Mouse (Mus musculus) thymus, postnatal 36 days (tissue): Measurements from ENCODE around the gene Tspyl4.
"Not testable (repeated sequence)": the region's sequence is repeated elsewhere in the genome, so short reads cannot be mapped to it uniquely, and the experiment has no call there.

Experiments used
- DNase-seq, 2 experiments: peaks; one replicate each; pipeline ENCODE4 v3.0.0; 2022; ENCODE audit warnings: mixed read lengths in 2 of 2

The Tspyl4 gene

DNA sequence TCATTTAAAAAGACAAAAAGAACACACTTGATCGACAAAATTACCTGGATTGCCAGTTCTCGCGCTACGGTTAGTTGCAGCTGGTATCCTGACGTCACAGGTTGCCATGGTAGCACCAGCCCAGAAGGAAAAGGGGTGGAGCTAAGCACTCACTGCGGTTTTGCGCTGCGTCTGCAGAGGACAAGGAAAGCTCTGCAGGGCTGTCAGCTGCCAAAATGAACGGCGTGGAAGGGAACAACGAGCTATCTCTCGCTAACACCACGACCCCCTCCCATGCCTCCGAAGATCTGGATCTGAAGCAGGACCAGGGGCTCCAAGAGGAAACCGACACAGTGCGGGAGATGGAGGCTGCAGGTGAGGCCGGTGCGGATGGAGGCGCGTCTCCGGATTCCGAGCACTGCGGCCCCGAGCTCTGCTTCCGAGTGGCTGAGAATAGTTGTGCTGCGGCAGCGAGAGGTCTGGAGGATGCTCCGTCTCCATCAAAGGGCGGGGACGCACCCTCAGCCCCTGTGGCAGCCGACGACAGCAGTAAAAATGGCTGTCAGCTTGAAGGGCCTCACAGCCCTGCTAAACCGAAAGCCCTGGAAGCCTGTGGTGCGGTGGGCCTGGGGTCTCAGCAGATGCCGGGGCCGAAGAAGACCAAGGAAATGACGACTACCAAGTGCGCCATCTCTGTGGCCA is at the start of gene Tspyl4:
TSS of gene Tspyl4 (plus strand) at position 144 of the 681 bp plus-strand sequence.
- DNase-seq = peak; percentile 92 to 95

DNA sequence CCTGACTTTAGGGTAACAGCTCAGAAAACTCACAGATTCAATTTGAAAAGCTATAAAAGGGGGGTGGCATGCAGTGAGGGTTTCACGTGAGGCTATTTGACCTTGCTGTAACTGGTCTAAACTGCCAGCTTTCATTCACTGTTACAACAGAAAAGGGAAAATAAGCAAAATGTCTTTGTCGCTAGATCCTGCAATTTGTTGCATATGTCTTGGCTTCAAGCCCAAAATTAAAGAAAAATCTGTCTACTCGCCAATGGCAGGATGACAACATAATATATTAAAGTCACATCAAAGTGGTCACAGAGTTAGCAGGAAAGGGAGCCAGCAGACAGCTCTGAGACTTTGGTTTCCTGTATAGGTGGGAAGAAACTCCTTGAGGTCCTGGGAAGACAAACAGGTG is 49.5 kb upstream of the Tspyl4 start:
- DNase-seq = no peak

DNA sequence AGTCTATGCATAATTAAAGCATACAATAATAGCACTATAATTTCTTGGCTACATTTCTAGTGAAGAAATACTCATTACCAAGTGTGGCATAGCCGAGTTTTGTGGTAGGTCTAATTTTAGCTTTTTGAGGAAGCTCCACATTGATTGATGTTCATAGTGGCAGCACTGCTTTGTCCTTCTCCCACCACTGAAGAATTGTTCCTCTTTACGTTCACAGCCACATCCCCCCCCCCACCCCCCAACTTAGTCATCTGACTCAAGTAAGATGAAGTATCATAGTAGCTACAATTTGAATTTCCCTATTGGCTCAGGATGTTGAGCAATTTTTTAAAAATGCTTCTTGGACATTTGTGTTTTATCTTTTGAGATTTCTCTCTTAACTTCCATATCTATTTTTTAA is 47.6 kb upstream of the Tspyl4 start:
- DNase-seq = no peak

DNA sequence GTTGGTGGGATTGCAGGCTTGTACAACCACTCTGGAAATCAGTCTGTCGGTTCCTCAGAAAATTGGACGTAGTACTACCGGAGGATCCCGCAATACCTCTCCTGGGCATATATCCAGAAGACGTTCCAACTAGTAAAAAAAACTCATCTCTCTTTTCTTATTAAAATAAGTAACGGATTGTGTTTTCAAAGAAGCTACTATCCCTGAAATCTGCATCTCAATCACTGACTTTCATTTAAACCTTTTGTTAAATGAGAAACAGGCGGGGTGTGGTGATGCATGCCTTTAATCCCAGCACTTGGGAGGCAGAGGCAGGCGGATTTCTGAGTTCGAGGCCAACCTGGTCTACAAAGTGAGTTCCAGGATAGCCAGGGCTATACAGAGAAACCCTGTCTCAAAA is 44.4 kb upstream of the Tspyl4 start:
- DNase-seq = not testable (repeated sequence)

DNA sequence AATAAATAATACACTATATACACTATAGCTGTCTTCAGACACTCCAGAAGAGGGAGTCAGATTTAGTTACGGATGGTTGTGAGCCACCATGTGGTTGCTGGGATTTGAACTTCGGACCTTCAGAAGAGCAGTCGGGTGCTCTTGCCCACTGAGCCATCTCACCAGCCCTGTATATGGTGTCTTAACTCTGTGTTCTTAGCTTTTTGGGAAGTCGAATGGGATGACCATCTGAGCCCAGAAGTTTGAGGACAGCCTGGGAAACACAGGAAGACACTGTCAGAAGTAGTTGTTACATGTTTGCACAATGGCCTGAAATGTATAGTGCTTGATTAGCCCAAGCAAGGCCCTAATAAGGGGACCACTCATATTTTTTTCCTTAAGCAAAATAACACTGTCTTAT is 32.1 kb upstream of the Tspyl4 start:
- DNase-seq = no peak

DNA sequence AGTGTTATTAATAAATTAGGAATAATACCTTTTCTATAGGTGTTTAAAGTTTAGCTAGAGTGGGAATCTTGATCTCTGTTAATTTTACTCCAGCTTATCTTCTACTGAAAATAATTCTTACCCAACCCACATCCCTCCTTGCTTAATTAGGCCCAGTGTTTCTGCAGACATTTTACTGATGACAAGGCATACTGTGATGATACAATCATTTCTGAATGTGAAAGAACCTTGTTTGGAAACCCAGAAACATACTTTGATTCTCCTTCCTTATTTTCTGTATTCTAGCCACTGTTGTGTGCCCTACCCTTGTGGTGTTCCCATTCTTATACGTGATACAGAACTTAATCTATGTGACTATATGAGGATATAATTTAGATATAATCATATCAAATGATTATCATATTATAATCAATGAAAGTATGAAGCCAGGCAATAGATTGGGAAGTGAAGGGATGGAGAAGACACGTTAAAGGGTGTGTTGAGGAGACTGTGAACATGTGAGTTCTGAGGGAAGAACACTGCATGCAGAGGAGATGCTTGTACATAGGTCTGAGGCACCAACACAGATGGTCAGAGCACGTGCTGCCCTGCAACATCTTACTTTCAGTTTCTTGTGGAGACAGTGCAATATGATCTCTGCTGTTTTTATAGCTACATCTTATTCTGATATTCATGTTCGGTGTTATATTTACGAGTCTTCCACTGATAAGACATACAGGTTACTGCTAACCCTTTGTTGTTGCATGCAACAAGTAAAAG is 29.8 kb upstream of the Tspyl4 start:
- no peak for DNase-seq

DNA sequence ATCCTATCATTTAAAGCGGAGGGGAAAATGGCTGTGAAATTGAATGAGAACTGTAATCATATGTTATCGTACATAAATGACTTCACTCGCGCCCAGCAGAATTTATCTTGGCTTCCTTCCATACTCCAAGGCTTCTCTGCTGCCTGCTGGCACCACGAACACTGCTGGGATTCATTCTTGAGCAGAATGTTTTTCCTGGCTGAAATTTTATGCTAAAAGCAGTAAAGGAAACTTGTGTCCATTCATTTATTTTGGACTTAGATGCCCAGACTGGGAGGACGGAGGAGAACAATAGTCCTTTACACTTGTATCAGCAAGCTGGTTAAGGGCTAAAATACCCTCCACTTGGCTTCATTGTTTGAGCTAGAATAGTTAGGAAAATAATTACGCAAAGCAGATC is 25.6 kb upstream of the Tspyl4 start:
- DNase-seq = no peak

DNA sequence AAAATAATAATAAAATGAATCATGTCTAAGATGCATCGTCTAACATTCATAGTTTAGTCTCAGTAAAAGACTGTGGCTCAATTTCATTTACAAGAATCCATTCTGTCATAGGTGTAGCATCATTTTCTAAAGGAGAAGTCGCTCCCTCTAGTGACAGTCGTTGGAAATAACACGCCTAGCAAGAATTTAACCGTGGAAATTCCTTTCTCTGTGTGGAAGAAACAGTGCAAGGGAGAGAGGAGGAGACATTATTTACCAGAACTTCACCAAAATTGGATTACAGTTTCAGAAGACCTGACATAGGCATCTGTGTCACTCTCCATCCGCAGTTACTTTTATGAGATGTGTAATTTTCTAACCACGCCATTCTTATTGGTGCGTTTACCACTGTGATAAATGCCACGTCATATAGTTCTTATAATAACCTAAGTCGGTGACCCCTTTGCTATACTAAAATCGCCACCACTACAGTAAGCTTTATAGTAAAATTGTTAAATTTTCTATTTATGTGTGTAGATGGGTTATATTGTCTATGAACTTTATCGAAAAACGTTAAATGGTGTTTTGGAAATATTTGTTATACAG is 16.6 kb upstream of the Tspyl4 start:
- DNase-seq = peak in 1 of 2 experiments; percentile 21

DNA sequence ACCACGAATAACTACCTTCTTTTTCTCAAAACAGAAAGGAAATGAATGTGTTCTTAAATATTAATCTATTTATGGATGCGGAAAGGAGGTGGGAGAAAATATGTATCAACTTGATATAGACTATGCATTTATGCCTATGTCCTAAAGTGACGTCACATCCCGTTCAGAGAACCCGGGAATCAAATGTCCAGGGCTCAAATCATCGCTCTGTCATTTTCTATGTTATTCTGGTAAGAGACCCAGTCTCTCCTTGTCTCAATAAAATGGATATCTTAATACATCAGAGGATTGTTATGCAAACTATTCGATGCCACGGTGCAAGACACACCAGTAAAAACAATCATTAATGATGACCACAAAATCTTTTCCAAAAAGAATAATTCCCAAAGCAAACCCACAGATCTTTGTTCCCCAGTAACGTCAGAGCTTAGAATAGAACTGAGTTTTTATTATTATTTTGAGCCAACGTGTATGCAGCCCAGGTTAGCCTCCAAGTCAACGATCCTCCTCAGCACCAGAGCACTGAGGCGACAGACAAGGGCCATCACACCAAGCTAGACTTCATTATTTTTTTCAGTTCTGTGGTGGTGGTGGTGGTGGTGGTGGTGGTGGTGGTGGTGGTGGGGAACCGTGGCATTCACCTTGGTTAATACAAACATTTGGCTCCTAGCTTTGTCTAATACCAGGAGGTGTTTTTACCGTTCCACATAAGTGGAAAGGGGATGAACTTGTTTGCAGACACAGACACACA is 15.9 kb upstream of the Tspyl4 start:
- no peak for DNase-seq

DNA sequence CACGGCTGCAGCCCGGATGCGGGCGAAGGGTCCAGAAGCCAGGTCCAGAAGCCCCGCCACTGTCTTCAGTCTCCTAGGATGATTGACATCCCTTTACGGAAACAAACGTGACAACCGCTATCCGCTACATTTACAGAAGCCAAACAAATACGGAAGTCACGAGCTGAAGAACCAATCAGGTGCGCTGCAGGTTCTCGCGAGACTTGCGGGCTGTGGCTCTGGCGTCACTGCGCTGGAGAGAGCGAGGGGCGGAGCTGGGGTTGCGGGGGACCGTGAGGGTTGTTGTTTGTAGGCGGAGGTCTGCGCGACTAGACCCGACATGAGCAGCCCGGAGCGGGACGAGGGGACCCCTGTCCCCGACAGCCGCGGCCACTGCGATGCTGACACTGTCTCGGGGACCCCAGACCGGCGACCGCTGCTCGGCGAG is 15.3 kb upstream of the Tspyl4 start, which contains the start of gene Tspyl1:
TSS of gene Tspyl1 (plus strand) at position 229 of the 427 bp plus-strand sequence.
- DNase-seq = peak; percentile 98 to 99

DNA sequence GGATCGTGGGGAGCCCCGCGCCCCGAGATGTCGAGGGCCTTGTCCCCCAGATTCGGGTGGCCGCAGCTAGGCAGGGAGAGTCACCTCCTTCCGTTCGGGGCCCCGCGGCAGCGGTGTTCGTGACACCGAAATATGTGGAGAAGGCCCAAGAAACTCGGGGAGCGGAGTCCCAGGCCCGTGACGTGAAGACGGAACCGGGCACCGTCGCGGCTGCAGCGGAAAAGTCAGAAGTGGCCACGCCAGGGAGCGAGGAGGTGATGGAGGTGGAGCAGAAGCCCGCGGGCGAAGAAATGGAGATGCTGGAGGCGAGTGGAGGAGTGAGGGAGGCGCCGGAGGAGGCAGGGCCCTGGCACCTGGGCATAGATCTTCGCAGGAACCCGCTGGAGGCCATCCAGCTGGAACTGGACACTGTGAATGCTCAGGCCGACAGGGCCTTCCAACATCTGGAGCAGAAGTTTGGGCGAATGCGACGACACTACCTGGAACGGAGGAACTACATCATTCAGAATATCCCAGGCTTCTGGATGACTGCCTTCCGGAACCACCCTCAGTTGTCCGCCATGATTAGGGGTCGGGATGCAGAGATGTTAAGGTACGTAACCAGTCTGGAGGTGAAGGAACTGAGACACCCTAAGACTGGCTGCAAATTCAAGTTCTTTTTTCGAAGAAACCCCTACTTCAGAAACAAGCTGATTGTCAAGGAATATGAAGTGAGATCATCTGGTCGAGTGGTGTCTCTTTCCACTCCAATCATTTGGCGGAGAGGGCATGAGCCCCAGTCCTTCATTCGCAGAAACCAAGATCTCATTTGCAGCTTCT is 14.6 kb upstream of the Tspyl4 start:
- DNase-seq = no peak

DNA sequence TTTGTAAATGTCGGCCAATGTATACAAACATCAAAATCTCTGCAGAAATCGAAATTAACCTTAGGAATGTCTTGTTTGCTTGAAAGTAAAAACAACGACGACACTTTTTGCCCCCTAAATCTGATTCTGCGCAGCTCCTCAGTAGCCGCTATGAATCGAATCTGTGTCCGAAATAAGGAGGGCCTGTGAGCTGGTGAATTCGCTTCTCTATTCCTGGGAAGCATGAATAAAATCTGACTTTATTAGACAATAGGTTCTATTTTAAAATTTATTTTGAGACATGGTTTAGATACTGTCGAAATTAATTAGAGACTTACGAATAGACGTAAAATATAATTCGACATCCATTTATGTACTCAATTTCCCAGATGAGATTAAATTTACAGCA is 337 bp upstream of the Tspyl4 start:
- no peak for DNase-seq

DNA sequence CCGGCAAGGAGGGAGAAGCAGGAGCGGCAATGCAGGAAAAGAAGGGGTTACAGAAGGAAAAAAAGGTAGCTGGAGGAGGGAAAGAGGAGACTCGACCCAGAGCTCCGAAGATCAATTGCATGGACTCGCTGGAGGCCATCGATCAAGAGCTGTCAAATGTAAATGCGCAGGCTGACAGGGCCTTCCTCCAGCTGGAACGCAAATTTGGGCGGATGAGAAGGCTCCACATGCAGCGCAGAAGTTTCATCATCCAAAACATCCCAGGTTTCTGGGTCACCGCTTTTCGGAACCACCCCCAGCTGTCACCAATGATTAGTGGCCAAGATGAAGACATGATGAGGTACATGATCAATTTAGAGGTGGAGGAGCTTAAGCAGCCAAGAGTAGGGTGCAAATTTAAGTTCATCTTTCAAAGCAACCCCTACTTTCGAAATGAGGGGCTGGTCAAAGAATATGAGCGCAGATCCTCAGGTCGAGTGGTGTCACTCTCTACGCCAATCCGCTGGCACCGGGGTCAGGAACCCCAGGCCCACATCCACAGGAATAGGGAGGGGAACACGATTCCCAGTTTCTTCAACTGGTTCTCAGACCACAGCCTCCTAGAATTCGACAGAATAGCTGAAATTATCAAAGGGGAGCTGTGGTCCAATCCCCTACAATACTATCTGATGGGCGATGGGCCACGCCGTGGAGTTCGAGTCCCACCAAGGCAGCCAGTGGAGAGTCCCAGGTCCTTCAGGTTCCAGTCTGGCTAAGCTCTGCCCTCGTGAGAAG is 925 bp downstream of the Tspyl4 start:
- peak in 1 of 2 experiments; percentile 26 for DNase-seq

DNA sequence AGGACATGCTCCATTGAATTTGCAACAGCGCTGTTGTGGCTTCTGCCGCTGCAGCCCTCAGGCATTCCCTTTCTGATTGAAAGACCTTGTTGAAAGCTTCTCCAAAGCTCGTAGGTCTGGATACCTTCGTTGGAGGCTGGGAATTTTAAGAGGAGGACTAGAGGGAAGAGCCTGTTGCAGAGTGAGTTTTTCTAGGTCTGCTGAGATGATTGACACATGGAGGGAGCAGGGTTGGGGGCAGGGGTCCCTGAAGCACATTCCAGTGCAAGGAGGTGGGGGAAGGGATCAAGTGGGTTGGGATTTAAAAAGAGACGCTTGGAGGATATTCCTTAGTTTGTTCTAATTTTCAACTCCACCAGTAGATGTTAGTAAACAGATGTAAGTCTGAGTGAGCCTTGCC is 3.1 kb downstream of the Tspyl4 start:
- no peak for DNase-seq

DNA sequence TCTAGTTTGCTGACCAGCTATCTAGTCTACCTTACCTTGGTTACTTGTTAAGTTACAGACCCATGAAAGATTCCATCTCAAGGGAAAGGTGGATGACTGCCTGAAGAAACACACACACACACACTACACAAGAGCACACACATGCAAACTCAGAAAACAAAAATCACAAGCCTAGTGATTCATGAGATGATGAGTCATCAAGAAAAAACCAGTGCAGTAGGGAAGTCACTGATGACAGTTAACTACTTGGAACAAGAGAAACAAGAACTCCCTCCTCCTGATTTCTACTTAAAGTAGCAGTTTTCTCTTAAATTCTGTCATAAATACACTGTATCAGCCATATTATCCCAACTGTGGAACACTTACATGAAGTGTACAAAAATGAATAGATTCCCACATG is 9.8 kb downstream of the Tspyl4 start:
- no peak for DNase-seq

DNA sequence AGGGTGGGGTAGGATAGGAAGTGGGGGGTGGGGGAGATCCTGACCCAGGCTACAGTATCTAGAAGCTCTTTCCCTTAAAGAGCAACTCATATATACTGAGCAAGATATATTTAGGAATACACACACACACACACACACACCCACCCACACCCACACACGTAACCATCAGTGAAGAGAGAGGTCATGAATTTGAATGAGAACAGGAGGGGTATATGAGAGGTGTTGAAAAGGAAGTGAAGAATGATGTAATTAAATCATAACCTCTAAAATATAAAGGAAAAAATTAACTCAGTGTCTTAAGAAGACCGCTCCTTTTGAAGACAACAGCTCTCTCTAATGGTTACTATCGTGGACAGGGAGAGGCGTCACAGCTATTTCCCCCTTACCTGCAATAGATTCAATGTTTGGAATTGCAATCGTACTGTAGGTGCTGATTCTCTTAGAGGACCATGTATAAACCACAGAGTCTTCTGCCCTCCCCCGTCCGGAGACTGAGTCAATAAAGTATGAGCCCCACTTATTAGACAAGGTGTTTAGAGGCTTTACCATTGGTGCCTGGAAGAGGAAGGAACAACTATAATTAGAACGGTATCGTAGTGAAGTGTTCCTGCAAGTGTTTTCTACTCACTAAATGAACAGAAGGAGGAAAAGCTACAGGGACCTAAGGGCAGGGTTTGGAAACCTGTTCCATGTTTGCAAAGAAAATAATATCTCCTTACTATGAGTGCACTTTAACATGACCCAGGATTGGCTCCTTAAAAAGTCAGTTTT is 12.9 kb downstream of the Tspyl4 start:
- no peak for DNase-seq

DNA sequence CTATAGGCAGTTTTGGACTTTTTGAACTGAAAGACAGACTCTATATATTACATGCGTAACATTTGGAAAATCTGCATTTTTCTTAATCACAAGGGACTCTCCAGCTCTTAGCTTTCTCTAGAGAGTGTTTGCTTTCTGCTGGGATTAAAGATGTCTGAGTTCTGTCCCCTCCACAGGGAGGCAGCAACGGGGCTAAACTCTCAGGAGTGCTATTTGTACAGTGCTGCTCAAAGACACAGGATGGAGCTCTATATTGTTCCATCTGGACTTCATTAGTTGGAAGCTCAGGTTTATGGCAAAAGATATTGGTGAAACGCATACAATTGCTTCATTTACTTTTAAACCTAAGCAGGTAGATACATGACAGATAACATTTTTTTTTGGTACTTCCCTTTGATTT is 15.3 kb downstream of the Tspyl4 start:
- DNase-seq = no peak

DNA sequence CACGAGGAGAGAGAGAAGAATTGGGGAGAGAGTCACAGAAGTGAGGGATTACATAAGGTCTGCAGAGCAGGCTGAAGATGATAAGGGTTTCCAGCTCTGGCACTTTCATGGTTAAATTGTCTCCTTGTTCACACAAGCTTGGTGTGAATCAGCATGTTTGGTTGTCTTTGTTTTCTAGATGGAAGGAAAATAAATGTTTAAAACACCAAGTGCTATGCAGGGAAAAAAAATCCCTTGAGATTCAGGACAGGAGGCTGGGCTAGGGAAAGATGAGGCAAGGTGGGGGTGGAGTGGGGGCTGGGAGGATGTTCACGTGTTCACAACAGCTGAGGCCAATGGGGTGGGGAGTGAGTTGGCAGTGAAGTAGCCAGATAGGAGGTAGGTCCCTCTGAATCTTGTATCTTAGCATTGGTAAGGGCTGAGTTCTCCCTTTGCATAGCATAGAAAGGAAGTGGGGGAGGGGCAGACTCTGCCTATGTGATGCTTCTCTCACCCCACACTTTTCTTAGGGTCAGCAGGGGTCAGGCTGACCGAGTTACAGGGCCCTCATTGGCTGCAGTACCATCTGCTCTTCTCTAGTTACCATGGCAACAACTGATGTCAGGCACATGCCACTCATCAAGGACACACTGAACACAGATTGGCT is 19.5 kb downstream of the Tspyl4 start:
- DNase-seq = no peak

DNA sequence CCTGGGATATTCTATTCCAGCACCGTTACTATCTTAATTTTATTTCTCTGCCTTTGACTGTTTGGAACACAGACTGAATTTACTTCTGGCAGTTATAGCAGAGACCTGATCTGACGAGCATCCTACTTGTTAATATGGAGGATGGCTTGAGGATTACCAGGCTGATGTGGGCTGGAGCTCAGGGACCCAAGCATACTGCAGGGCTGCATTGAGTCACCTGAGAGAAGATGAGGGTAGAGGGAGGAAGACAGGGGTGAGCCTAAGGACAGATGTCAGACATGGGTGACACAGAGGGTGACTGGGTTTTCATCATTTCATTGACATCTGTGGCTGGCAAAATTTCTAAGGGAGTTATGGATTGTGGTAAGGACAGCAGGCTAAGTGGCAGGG is 20.0 kb downstream of the Tspyl4 start:
- DNase-seq = no peak

DNA sequence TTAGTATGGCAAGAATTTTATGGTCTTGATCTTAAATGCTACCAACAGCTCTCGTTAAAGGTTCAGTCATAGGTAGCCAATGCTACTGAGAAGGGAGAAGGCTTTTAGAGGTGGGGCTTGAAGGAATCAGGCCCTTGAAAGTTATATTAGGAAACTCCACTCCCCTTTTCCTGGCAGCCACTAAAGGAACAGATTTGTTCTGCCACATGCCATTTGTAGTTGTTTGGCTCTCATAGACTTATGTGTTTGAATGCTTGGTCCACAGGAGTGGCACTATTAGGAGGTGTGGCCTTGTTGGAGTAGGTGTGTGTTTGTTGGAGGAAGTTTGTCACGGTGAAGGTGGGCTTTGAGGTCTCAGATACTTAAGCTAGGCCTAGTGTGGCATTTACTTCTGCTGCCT is 23.6 kb downstream of the Tspyl4 start:
- DNase-seq = no peak
